Mouse (Mus musculus) forebrain, embryonic 14.5 days (tissue): ENCODE data around the gene Shroom3. TPM values are rescaled to one million over a fixed set of nuclear protein-coding genes. Genes with fewer than 3 reads are reported as not detected.

Source experiments
- ATAC-seq: fragments of 200-750 bp; cut with Nextera tagmentation; 2 replicates; pipeline ENCODE4 v1.8.0; 2017; ENCODE audit warnings: mild to moderate bottlenecking, moderate library complexity
- DNase-seq: peaks from one replicate; pipeline ENCODE4 v3.0.0-alpha.2; 2015; ENCODE audit warnings: low spot score
- H3K27ac ChIP-seq: fragments of 300-500 bp; sonication (generic); 2 replicates; pipeline ENCODE4 v1.5.1; 2014; ENCODE audit warnings: low read depth, mild to moderate bottlenecking, control low read depth, low read length, moderate library complexity
- H3K27me3 ChIP-seq: fragments of 300-500 bp; sonication (generic); replicated peaks from 2 replicates; pipeline ENCODE4 v1.6.1; 2014; ENCODE audit warnings: low read length, control low read depth, mixed read lengths; ENCODE audit not compliant: control insufficient read depth, insufficient read depth
- H3K36me3 ChIP-seq: fragments of 300-500 bp; sonication (generic); 2 replicates; pipeline ENCODE4 v1.6.1; 2014; ENCODE audit warnings: low read length, control low read depth; ENCODE audit not compliant: control insufficient read depth, insufficient read depth
- H3K4me1 ChIP-seq: fragments of 300-500 bp; sonication (generic); 2 replicates; pipeline ENCODE4 v1.6.1; 2014; ENCODE audit warnings: antibody characterized with exemption, low read length, control low read depth; ENCODE audit not compliant: control insufficient read depth, insufficient read depth
- H3K4me2 ChIP-seq: fragments of 300-500 bp; sonication (generic); 2 replicates; pipeline ENCODE4 v1.6.1; 2014; ENCODE audit warnings: mild to moderate bottlenecking, control low read depth, low read length
- H3K4me3 ChIP-seq: fragments of 300-500 bp; sonication (generic); 2 replicates; pipeline ENCODE4 v1.5.1; 2014; ENCODE audit warnings: low read depth, low read length, control low read depth
- H3K9ac ChIP-seq: fragments of 300-500 bp; sonication (generic); 2 replicates; pipeline ENCODE4 v1.6.1; 2014; ENCODE audit warnings: mild to moderate bottlenecking, low read length, control low read depth, moderate library complexity
- H3K9me3 ChIP-seq: fragments of 300-500 bp; sonication (generic); replicated peaks from 2 replicates; pipeline ENCODE4 v1.6.1; 2016; ENCODE audit warnings: low read length, control low read depth, mixed read lengths; ENCODE audit not compliant: control insufficient read depth
- WGBS: fragments of 180-500 bp; shearing (Covaris S2); extraction: QIAGEN DNeasy Blood & Tissue Kit; methylation state at CpG from one replicate; pipeline ENCODE4 v1.1.7; 2014; 5-methylcytosine and 5-hydroxymethylcytosine counted together
- polyA plus RNA-seq: library from polyadenylated mRNA; unstranded; fragments of >200 nt; fragmentation: Nextera tagmentation; extraction: Ambion mirVana; gene quantifications from 2 replicates; pipeline ENCODE4 v1.2.1, GENCODE M21; 2014

The Shroom3 gene
- polyA plus RNA-seq, 1 experiment from 2014 or later, result 1.6 TPM

DNA sequence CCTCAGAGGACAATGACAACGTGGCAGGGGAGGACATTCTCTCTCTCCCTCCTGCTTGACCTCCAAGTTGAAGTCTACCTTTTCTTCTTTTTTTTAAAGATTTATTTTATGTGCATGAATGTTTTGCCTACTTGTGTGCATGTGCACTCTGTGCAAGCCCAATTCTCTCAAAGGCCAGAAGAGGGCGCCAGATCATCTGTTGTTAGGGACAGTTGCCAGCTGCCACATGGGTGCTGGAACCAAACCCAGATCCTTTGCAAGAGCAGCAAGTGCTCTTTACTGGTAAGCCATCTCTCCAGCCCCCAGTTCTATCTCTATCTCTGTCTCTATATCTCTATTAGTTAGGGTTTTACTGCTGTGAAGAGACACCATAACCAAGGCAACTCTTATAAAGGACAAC is 300.7 kb downstream of the Shroom3 start:
- no peak overlapping the region for H3K4me3 ChIP-seq
- H3K27me3 ChIP-seq, result no peaks in the 10 kb centered on the region
- no peaks in the 10 kb centered on the region for H3K36me3 ChIP-seq
- WGBS, result 25% methylated on average over 2 of the region's 2 CpGs
- H3K9me3 ChIP-seq, result no peaks in the 10 kb centered on the region
- H3K27ac ChIP-seq, result no peak overlapping the region
- H3K4me1 ChIP-seq, result no peaks in the 10 kb centered on the region
- no peak for ATAC-seq
- no peak overlapping the region for H3K4me2 ChIP-seq
- no peak for DNase-seq
- no peak overlapping the region for H3K9ac ChIP-seq

DNA sequence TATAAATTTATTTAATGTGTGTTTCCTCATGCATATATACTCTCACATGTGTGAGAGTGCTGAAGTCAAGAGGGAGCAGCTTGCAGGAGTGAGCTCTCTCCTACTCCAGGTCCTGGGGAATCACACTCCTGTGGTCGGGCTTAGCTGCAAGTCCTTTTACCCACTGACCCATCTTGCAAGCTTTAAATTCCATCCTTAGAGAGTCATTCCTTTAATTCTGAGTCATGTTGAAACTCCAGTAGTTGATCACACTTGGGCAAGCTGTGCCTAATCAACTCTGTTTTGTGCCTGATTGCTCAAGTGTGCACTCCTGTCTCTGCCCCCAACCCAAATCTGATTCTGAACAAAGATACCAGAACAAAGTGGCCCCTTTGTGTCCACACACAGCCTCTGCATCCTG is 301.5 kb downstream of the Shroom3 start:
- no peak overlapping the region for H3K4me3 ChIP-seq
- H3K36me3 ChIP-seq, result no peaks in the 10 kb centered on the region
- 13% methylated on average over 1 of the region's 1 CpGs for WGBS
- H3K9ac ChIP-seq, result no peak overlapping the region
- no peak for ATAC-seq
- DNase-seq, result no peak
- H3K4me2 ChIP-seq, result no peak overlapping the region
- H3K27ac ChIP-seq, result no peak overlapping the region
- H3K9me3 ChIP-seq, result no peaks in the 10 kb centered on the region
- no peaks in the 10 kb centered on the region for H3K27me3 ChIP-seq
- H3K4me1 ChIP-seq, result no peaks in the 10 kb centered on the region

GRCm38 (mm10) chr5:92985391-92985790 is 302.2 kb downstream of the Shroom3 start:
- Histone ChIP-seq H3K27ac (no peak overlapping the region), H3K9ac (no peak overlapping the region), H3K4me3 (no peak overlapping the region), H3K27me3 (no peaks in the 10 kb centered on the region), H3K4me1 (no peaks in the 10 kb centered on the region), H3K36me3 (no peaks in the 10 kb centered on the region), H3K4me2 (no peak overlapping the region), H3K9me3 (no peaks in the 10 kb centered on the region)
- 88% methylated on average over 2 of the region's 2 CpGs for WGBS
- DNase-seq, result no peak
- no peak for ATAC-seq

GRCm38 (mm10) chr5:92986651-92987610 is 303.7 kb downstream of the Shroom3 start:
- no peaks in the 10 kb centered on the region for H3K27me3 ChIP-seq
- H3K27ac ChIP-seq, result no peak overlapping the region
- no peak overlapping the region for H3K4me2 ChIP-seq
- no peaks in the 10 kb centered on the region for H3K36me3 ChIP-seq
- 85% methylated on average over 22 of the region's 22 CpGs for WGBS
- H3K4me3 ChIP-seq, result no peak overlapping the region
- ATAC-seq (no peak), DNase-seq (no peak)
- no peak overlapping the region for H3K9ac ChIP-seq
- H3K4me1 ChIP-seq, result no peaks in the 10 kb centered on the region
- H3K9me3 ChIP-seq, result no peaks in the 10 kb centered on the region

- 62% methylated on average over 16 of the region's 16 CpGs for WGBS
- DNase-seq (peak; percentile 7), ATAC-seq (peak; percentile 26; the same call in 1 of the 2 replicates)
- Histone ChIP-seq H3K4me3 (no peak overlapping the region), H3K36me3 (no peaks in the 10 kb centered on the region), H3K27me3 (no peaks in the 10 kb centered on the region), H3K4me1 (no peaks in the 10 kb centered on the region), H3K9me3 (no peaks in the 10 kb centered on the region), H3K4me2 (no peak overlapping the region), H3K9ac (no peak overlapping the region), H3K27ac (peak overlapping the region; percentile 10; the same call in 1 of the 2 replicates)
These were observed 304.9 kb downstream of the Shroom3 start for GRCm38 (mm10) chr5:92987891-92988768.

GRCm38 (mm10) chr5:92988769-92989356 is 305.6 kb downstream of the Shroom3 start:
- Histone ChIP-seq H3K36me3 (no peaks in the 10 kb centered on the region), H3K9ac (no peak overlapping the region), H3K4me3 (no peak overlapping the region), H3K4me2 (no peak overlapping the region), H3K4me1 (no peaks in the 10 kb centered on the region), H3K27me3 (no peaks in the 10 kb centered on the region), H3K27ac (peak overlapping the region; percentile 10; the same call in 1 of the 2 replicates), H3K9me3 (no peaks in the 10 kb centered on the region)
- DNase-seq, result peak; percentile 28
- ATAC-seq, result peak; percentile 40; the same call in 1 of the 2 replicates
- WGBS, result 35% methylated on average over 15 of the region's 15 CpGs

- 80% methylated on average over 3 of the region's 3 CpGs for WGBS
- Histone ChIP-seq H3K27me3 (no peaks in the 10 kb centered on the region), H3K36me3 (no peaks in the 10 kb centered on the region), H3K9me3 (no peaks in the 10 kb centered on the region), H3K9ac (no peak overlapping the region), H3K4me3 (no peak overlapping the region), H3K4me1 (no peaks in the 10 kb centered on the region), H3K4me2 (no peak overlapping the region), H3K27ac (no peak overlapping the region)
- DNase-seq (no peak), ATAC-seq (no peak)
These were observed 308.9 kb downstream of the Shroom3 start for GRCm38 (mm10) chr5:92992106-92992505.

GRCm38 (mm10) chr5:92994309-92994708 is 311.1 kb downstream of the Shroom3 start:
- Histone ChIP-seq H3K9ac (no peak overlapping the region), H3K4me3 (no peak overlapping the region), H3K4me2 (no peak overlapping the region), H3K9me3 (no peaks in the 10 kb centered on the region), H3K4me1 (no peaks in the 10 kb centered on the region), H3K27me3 (no peaks in the 10 kb centered on the region), H3K27ac (no peak overlapping the region), H3K36me3 (no peaks in the 10 kb centered on the region)
- 81% methylated on average over 6 of the region's 6 CpGs for WGBS
- ATAC-seq, result no peak
- DNase-seq, result no peak
